Mouse (Mus musculus) kidney, adult 2 months (tissue): ENCODE results near the gene Pdzrn3.

Experiments used
- CTCF ChIP-seq: fragments of 200-500 bp; conservative IDR thresholded peaks from 2 replicates; pipeline ENCODE4 v1.5.1; 2011; ENCODE audit warnings: low read depth, mild to moderate bottlenecking, control low read depth, low read length, moderate library complexity, mixed read lengths; ENCODE audit not compliant: insufficient read depth, insufficient read length
- POLR2A ChIP-seq: fragments of 200-500 bp; IDR thresholded peaks from one replicate; pipeline ENCODE4 v1.6.1; 2011; ENCODE audit warnings: low read depth, low read length, control low read depth

DNA sequence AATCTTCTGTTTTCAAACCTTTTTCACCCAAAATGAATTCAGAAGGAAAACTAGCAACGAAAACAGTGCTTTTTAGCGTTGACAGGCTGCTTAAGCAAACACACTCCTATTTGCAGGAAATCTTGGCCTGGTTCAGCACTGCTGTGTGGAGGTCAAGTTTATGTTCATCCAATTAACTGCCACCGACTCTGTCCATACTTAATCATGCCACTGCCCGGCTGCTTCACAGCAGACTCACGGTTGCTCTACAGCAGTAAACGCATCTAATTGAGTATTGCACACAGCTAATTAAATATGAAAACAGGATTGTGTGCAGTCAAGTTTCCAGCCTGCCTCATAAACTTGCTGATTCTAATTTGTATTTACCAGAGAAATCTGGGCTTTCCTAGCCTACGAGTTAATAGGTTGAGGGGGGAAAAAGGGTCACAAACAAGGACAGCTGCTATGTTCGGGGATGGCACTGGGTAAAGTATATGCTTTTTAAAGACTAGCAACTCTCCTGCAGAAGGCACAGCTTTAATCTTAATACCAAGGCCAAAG lies 183.2 kb downstream of the Pdzrn3 start:
- TF ChIP-seq CTCF, result no peak
- TF ChIP-seq POLR2A, result no peak
